Mouse (Mus musculus) hindbrain, postnatal 0 days (tissue): ENCODE measurements at regions not wholly inside any gene's neighbourhood (a gene's known extent, or its start where the extent isn't known, plus 50 kb on each side); places are given as distances from the start of the nearest gene placed in this dataset.

Source experiments
- ATAC-seq: fragments of 200-750 bp; cut with Nextera tagmentation; 2 replicates; pipeline ENCODE4 v1.8.0; 2017; ENCODE audit warnings: mild to moderate bottlenecking, moderate TSS enrichment, moderate library complexity
- DNase-seq: peaks from one replicate; pipeline ENCODE4 v3.0.0-alpha.2; 2015; ENCODE audit warnings: low spot score
- H3K27ac ChIP-seq: fragments of 300-500 bp; sonication (generic); 2 replicates; pipeline ENCODE4 v1.5.1; 2014; ENCODE audit warnings: mild to moderate bottlenecking
- H3K27me3 ChIP-seq: fragments of 300-500 bp; sonication (generic); 2 replicates; pipeline ENCODE4 v1.6.1; 2014; ENCODE audit warnings: low read length, mixed read lengths; ENCODE audit not compliant: insufficient read depth
- H3K36me3 ChIP-seq: fragments of 300-500 bp; sonication (generic); 2 replicates; pipeline ENCODE4 v1.6.1; 2014; ENCODE audit warnings: low read length, mixed read lengths; ENCODE audit not compliant: insufficient read depth
- H3K4me1 ChIP-seq: fragments of 300-500 bp; sonication (generic); 2 replicates; pipeline ENCODE4 v1.6.1; 2014; ENCODE audit warnings: antibody characterized with exemption, low read length, mixed read lengths; ENCODE audit not compliant: insufficient read depth
- H3K4me2 ChIP-seq: fragments of 300-500 bp; sonication (generic); 2 replicates; pipeline ENCODE4 v1.6.1; 2014; ENCODE audit warnings: low read depth, mild to moderate bottlenecking, low read length, moderate library complexity, mixed read lengths
- H3K4me3 ChIP-seq: fragments of 300-500 bp; sonication (generic); 2 replicates; pipeline ENCODE4 v1.5.1; 2014; ENCODE audit warnings: low read length
- H3K9ac ChIP-seq: fragments of 300-500 bp; sonication (generic); replicated peaks from 2 replicates; pipeline ENCODE4 v1.6.1; 2014; ENCODE audit warnings: mild to moderate bottlenecking, low read length, moderate library complexity, mixed read lengths
- H3K9me3 ChIP-seq: fragments of 300-500 bp; sonication (generic); 2 replicates; pipeline ENCODE4 v1.6.1; 2016; ENCODE audit warnings: low read length, mixed read lengths
- CTCF ChIP-seq: IDR thresholded peaks from 2 replicates; pipeline ENCODE4 v1.5.1; 2016; ENCODE audit warnings: antibody characterized with exemption, control low read depth, low read depth
- WGBS: fragments of 180-500 bp; shearing (Covaris S2); extraction: QIAGEN DNeasy Blood & Tissue Kit; methylation state at CpG from one replicate; pipeline ENCODE4 v1.1.7; 2014; 5-methylcytosine and 5-hydroxymethylcytosine counted together

- no peak for TF ChIP-seq CTCF
- H3K9me3 ChIP-seq, result no peaks in the 10 kb centered on the region
- H3K27me3 ChIP-seq, result no peaks in the 10 kb centered on the region
- H3K4me3 ChIP-seq, result no peak overlapping the region
- WGBS, result 30% methylated on average over 3 of the region's 3 CpGs
- ATAC-seq, result no peak
- no peaks in the 10 kb centered on the region for H3K4me1 ChIP-seq
- no peaks in the 10 kb centered on the region for H3K36me3 ChIP-seq
- H3K9ac ChIP-seq, result no peak overlapping the region
- peak; percentile 40 for DNase-seq
- no peak overlapping the region for H3K4me2 ChIP-seq
- H3K27ac ChIP-seq, result peak overlapping the region; percentile 8; the same call in 1 of the 2 replicates
Measured at GRCm38 (mm10) chr2:131638996-131639605, 77.0 kb upstream of the Adra1d start.

DNA sequence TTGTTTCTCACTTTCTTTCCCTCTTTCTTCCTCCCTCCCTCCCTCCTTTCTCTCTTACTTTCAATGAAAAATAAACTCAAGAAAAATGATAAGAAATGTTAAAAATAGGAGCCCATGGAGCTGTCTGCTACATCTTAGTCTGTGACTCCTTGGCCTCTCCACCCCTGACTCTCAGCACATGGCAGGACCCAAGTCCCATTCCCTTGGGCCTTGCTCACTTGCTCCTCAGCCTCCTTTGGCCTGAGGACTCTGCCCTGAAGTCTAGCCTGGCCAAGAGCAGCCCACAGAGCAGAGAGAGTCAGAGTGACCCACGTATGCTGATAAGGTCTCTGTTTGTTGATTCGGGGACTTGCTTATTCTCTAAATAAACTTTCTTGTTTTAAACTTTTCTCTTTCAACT, 73.7 kb upstream of the Adra1d start:
- no peak overlapping the region for H3K4me2 ChIP-seq
- H3K27me3 ChIP-seq, result no peaks in the 10 kb centered on the region
- H3K36me3 ChIP-seq, result no peaks in the 10 kb centered on the region
- no peaks in the 10 kb centered on the region for H3K4me1 ChIP-seq
- no peak overlapping the region for H3K9ac ChIP-seq
- ATAC-seq (no peak), DNase-seq (no peak)
- H3K9me3 ChIP-seq, result no peaks in the 10 kb centered on the region
- 85% methylated on average over 2 of the region's 2 CpGs for WGBS
- no peak for TF ChIP-seq CTCF
- no peak overlapping the region for H3K4me3 ChIP-seq
- H3K27ac ChIP-seq, result no peak overlapping the region

GRCm38 (mm10) chr2:131617916-131618315, 55.8 kb upstream of the Adra1d start:
- Histone ChIP-seq H3K27me3 (no peaks in the 10 kb centered on the region), H3K4me2 (no peak overlapping the region), H3K4me1 (no peaks in the 10 kb centered on the region), H3K36me3 (no peaks in the 10 kb centered on the region), H3K9me3 (no peaks in the 10 kb centered on the region), H3K9ac (no peak overlapping the region), H3K4me3 (no peak overlapping the region), H3K27ac (no peak overlapping the region)
- DNase-seq, result peak; percentile 41
- ATAC-seq, result peak; percentile 45; the same call in 1 of the 2 replicates
- TF ChIP-seq CTCF, result no peak
- 54% methylated on average over 4 of the region's 4 CpGs for WGBS

- Histone ChIP-seq H3K4me1 (no peaks in the 10 kb centered on the region), H3K27me3 (no peaks in the 10 kb centered on the region), H3K27ac (no peak overlapping the region), H3K4me3 (no peak overlapping the region), H3K36me3 (no peaks in the 10 kb centered on the region), H3K9me3 (no peaks in the 10 kb centered on the region), H3K9ac (no peak overlapping the region), H3K4me2 (no peak overlapping the region)
- DNase-seq (no peak), ATAC-seq (no peak)
- 67% methylated on average over 5 of the region's 5 CpGs for WGBS
- TF ChIP-seq CTCF, result no peak
Measured at GRCm38 (mm10) chr2:131612486-131612885, 50.4 kb upstream of the Adra1d start.
